Mouse (Mus musculus): ENCODE measurements around the gene Rgs11. TPM values are rescaled to one million over a fixed set of nuclear protein-coding genes. Genes with fewer than 3 reads are reported as not detected.

Rgs11 gene
- polyA plus RNA-seq, 1 experiment from 2014 or later, result 4.6 TPM

- no peak overlapping the region for H3K9ac ChIP-seq
- peaks cover 4% of the 10 kb centered on the region; the same call in 1 of the 2 replicates for H3K9me3 ChIP-seq (replicated peaks)
- H3K4me2 ChIP-seq (replicated peaks), result 0 out of 2 replicates have a peak overlapping the region, but pooled peaks have one; percentile 95
- H3K27me3 ChIP-seq, result peaks cover 73% of the 10 kb centered on the region
- H3K4me3 ChIP-seq, result no peak overlapping the region
- no peak for ATAC-seq (ENCODE audit: low FRiP score)
- peaks cover 32% of the 10 kb centered on the region for H3K4me1 ChIP-seq
- no peak overlapping the region for H3K27ac ChIP-seq
- H3K36me3 ChIP-seq, result peaks cover 13% of the 10 kb centered on the region
These were observed 753 bp upstream of the Rgs11 start for GRCm38 (mm10) chr17:26201998-26202397.

- ATAC-seq (ENCODE audit: low FRiP score), result no peak
- no peak overlapping the region for H3K27ac ChIP-seq
- H3K36me3 ChIP-seq, result no peaks in the 10 kb centered on the region
- peaks cover 32% of the 10 kb centered on the region for H3K4me1 ChIP-seq
- H3K9ac ChIP-seq, result 0 out of 2 replicates have a peak overlapping the region, but pooled peaks have one; percentile 36
- H3K4me2 ChIP-seq (replicated peaks), result peak overlapping the region; percentile 59
- H3K4me3 ChIP-seq, result peak overlapping the region; percentile 32
- H3K27me3 ChIP-seq, result peaks cover 73% of the 10 kb centered on the region
- 1% methylated on average over 30 of the region's 30 CpGs for WGBS
- peaks cover 4% of the 10 kb centered on the region; the same call in 1 of the 2 replicates for H3K9me3 ChIP-seq (replicated peaks)
These were observed 615 bp downstream of the Rgs11 start for GRCm38 (mm10) chr17:26203321-26203811.

- 29% methylated on average over 11 of the region's 11 CpGs for WGBS
- H3K4me2 ChIP-seq (replicated peaks), result no peak overlapping the region
- H3K36me3 ChIP-seq, result no peaks in the 10 kb centered on the region
- no peak overlapping the region for H3K4me3 ChIP-seq
- peaks cover 60% of the 10 kb centered on the region for H3K27me3 ChIP-seq
- peaks cover 4% of the 10 kb centered on the region; the same call in 1 of the 2 replicates for H3K9me3 ChIP-seq (replicated peaks)
- H3K9ac ChIP-seq, result no peak overlapping the region
- H3K4me1 ChIP-seq, result peaks cover 32% of the 10 kb centered on the region
- ATAC-seq (ENCODE audit: low FRiP score), result no peak
- no peak overlapping the region for H3K27ac ChIP-seq
These were observed 2.0 kb downstream of the Rgs11 start for GRCm38 (mm10) chr17:26204766-26205165.

GRCm38 (mm10) chr17:26206392-26206791 lies 3.6 kb downstream of the Rgs11 start:
- ATAC-seq (ENCODE audit: low FRiP score), result no peak
- peaks cover 45% of the 10 kb centered on the region for H3K27me3 ChIP-seq

GRCm38 (mm10) chr17:26207686-26208085 lies 4.9 kb downstream of the Rgs11 start, which contains the start of gene Arhgdig:
Gene Arhgdig (minus strand): TSS chr17:26207786.
- whole genome bisulfite sequencing, result 89% methylated on average over 12 of the region's 12 CpGs
- peaks cover 32% of the 10 kb centered on the region for H3K27me3 ChIP-seq

More at GRCm38 (mm10) chr17:26206392-26206791, 3.6 kb downstream of the Rgs11 start:
- Histone ChIP-seq H3K4me3 (no peak overlapping the region), H3K4me2 (replicated peaks) (no peak overlapping the region), H3K9me3 (replicated peaks) (peaks cover 4% of the 10 kb centered on the region; the same call in 1 of the 2 replicates), H3K9ac (no peak overlapping the region), H3K27ac (no peak overlapping the region), H3K4me1 (peaks cover 20% of the 10 kb centered on the region), H3K36me3 (no peaks in the 10 kb centered on the region)
- 77% methylated on average over 1 of the region's 1 CpGs for WGBS

GRCm38 (mm10) chr17:26212241-26212640 lies 9.5 kb downstream of the Rgs11 start:
- Histone ChIP-seq H3K27me3 (no peaks in the 10 kb centered on the region), H3K9ac (no peak overlapping the region), H3K4me2 (replicated peaks) (no peak overlapping the region), H3K36me3 (peaks cover 12% of the 10 kb centered on the region; the same call in 1 of the 2 replicates), H3K27ac (no peak overlapping the region), H3K4me3 (no peak overlapping the region), H3K4me1 (no peaks in the 10 kb centered on the region), H3K9me3 (replicated peaks) (no peaks in the 10 kb centered on the region)
- no peak for ATAC-seq (ENCODE audit: low FRiP score)
- 95% methylated on average over 7 of the region's 7 CpGs for WGBS

More at GRCm38 (mm10) chr17:26207686-26208085, 4.9 kb downstream of the Rgs11 start, which contains the start of gene Arhgdig:
- H3K9me3 ChIP-seq (replicated peaks), result no peaks in the 10 kb centered on the region
- no peak for ATAC-seq (ENCODE audit: low FRiP score)
- peaks cover 14% of the 10 kb centered on the region for H3K4me1 ChIP-seq
- no peak within 1 kb of the TSS for H3K27ac ChIP-seq
- no peak within 1 kb of the TSS for H3K4me2 ChIP-seq (replicated peaks)
- no peak within 1 kb of the TSS for H3K4me3 ChIP-seq
- no peak within 1 kb of the TSS for H3K9ac ChIP-seq
- H3K36me3 ChIP-seq, result no peaks in the 10 kb centered on the region

- no peak overlapping the region for H3K4me2 ChIP-seq (replicated peaks)
- H3K27ac ChIP-seq, result no peak overlapping the region
- H3K27me3 ChIP-seq, result no peaks in the 10 kb centered on the region
- H3K4me1 ChIP-seq, result no peaks in the 10 kb centered on the region
- no peak overlapping the region for H3K9ac ChIP-seq
- H3K36me3 ChIP-seq, result peaks cover 13% of the 10 kb centered on the region; the same call in 1 of the 2 replicates
- no peak for ATAC-seq (ENCODE audit: low FRiP score)
- no peaks in the 10 kb centered on the region for H3K9me3 ChIP-seq (replicated peaks)
- no peak overlapping the region for H3K4me3 ChIP-seq
- 90% methylated on average over 11 of the region's 11 CpGs for WGBS
These were observed 9.9 kb downstream of the Rgs11 start for GRCm38 (mm10) chr17:26212681-26213080.

GRCm38 (mm10) chr17:26221508-26221907 lies 18.8 kb downstream of the Rgs11 start:
- no peak overlapping the region for H3K27ac ChIP-seq
- no peak for ATAC-seq (ENCODE audit: low FRiP score)
- H3K36me3 ChIP-seq, result peaks cover 13% of the 10 kb centered on the region
- 73% methylated on average over 2 of the region's 2 CpGs for WGBS
- H3K9ac ChIP-seq, result no peak overlapping the region
- H3K9me3 ChIP-seq (replicated peaks), result no peaks in the 10 kb centered on the region
- no peak overlapping the region for H3K4me2 ChIP-seq (replicated peaks)
- H3K4me3 ChIP-seq, result no peak overlapping the region
- no peaks in the 10 kb centered on the region for H3K27me3 ChIP-seq
- H3K4me1 ChIP-seq, result no peaks in the 10 kb centered on the region

- Histone ChIP-seq H3K27ac (no peak overlapping the region), H3K4me1 (no peaks in the 10 kb centered on the region), H3K9ac (no peak overlapping the region), H3K27me3 (no peaks in the 10 kb centered on the region), H3K36me3 (peaks cover under 1% of the 10 kb centered on the region; the same call in 1 of the 2 replicates), H3K4me3 (no peak overlapping the region), H3K4me2 (replicated peaks) (no peak overlapping the region), H3K9me3 (replicated peaks) (no peaks in the 10 kb centered on the region)
- 82% methylated on average over 12 of the region's 12 CpGs for WGBS
- ATAC-seq (ENCODE audit: low FRiP score), result no peak
These were observed 22.4 kb downstream of the Rgs11 start for GRCm38 (mm10) chr17:26225150-26225549.

GRCm38 (mm10) chr17:26229776-26230175 lies 27.0 kb downstream of the Rgs11 start:
- Histone ChIP-seq H3K4me3 (no peak overlapping the region), H3K4me2 (replicated peaks) (no peak overlapping the region), H3K9me3 (replicated peaks) (no peaks in the 10 kb centered on the region), H3K9ac (no peak overlapping the region), H3K36me3 (no peaks in the 10 kb centered on the region), H3K4me1 (no peaks in the 10 kb centered on the region), H3K27ac (no peak overlapping the region), H3K27me3 (no peaks in the 10 kb centered on the region)
- ATAC-seq (ENCODE audit: low FRiP score), result no peak
- WGBS, result 94% methylated on average over 5 of the region's 5 CpGs

GRCm38 (mm10) chr17:26231156-26231555 lies 28.4 kb downstream of the Rgs11 start:
- no peaks in the 10 kb centered on the region for H3K36me3 ChIP-seq
- 86% methylated on average over 5 of the region's 5 CpGs for WGBS
- no peak overlapping the region for H3K27ac ChIP-seq
- H3K27me3 ChIP-seq, result no peaks in the 10 kb centered on the region
- no peak for ATAC-seq (ENCODE audit: low FRiP score)
- H3K4me2 ChIP-seq (replicated peaks), result no peak overlapping the region
- no peak overlapping the region for H3K4me3 ChIP-seq
- H3K9ac ChIP-seq, result no peak overlapping the region
- H3K9me3 ChIP-seq (replicated peaks), result no peaks in the 10 kb centered on the region
- H3K4me1 ChIP-seq, result peaks cover 7% of the 10 kb centered on the region; the same call in 1 of the 2 replicates

GRCm38 (mm10) chr17:26232863-26233262 lies 30.1 kb downstream of the Rgs11 start:
- WGBS, result 69% methylated on average over 8 of the region's 8 CpGs
- H3K4me1 ChIP-seq, result peaks cover 7% of the 10 kb centered on the region; the same call in 1 of the 2 replicates

GRCm38 (mm10) chr17:26234386-26234785 lies 31.6 kb downstream of the Rgs11 start:
- Histone ChIP-seq H3K4me3 (no peak overlapping the region), H3K9me3 (replicated peaks) (no peaks in the 10 kb centered on the region), H3K27ac (no peak overlapping the region), H3K4me1 (peaks cover 7% of the 10 kb centered on the region; the same call in 1 of the 2 replicates), H3K9ac (no peak overlapping the region), H3K36me3 (no peaks in the 10 kb centered on the region), H3K4me2 (replicated peaks) (no peak overlapping the region), H3K27me3 (no peaks in the 10 kb centered on the region)
- no peak for ATAC-seq (ENCODE audit: low FRiP score)
- 91% methylated on average over 8 of the region's 8 CpGs for WGBS

More at GRCm38 (mm10) chr17:26232863-26233262, 30.1 kb downstream of the Rgs11 start:
- H3K9ac ChIP-seq, result no peak overlapping the region
- no peaks in the 10 kb centered on the region for H3K9me3 ChIP-seq (replicated peaks)
- no peaks in the 10 kb centered on the region for H3K36me3 ChIP-seq
- H3K4me2 ChIP-seq (replicated peaks), result no peak overlapping the region
- no peak overlapping the region for H3K4me3 ChIP-seq
- ATAC-seq (ENCODE audit: low FRiP score), result no peak
- H3K27ac ChIP-seq, result no peak overlapping the region
- no peaks in the 10 kb centered on the region for H3K27me3 ChIP-seq
